Mouse (Mus musculus): ENCODE data around the gene Snapc4. TPM values are rescaled to one million over a fixed set of nuclear protein-coding genes. Genes with fewer than 3 reads are reported as not detected.
A peak's percentile ranks its signal among the peaks of the same experiment; 100 is the strongest.

Gene Snapc4
- polyA plus RNA-seq, 1 experiment from 2014 or later: 18.9 TPM

DNA sequence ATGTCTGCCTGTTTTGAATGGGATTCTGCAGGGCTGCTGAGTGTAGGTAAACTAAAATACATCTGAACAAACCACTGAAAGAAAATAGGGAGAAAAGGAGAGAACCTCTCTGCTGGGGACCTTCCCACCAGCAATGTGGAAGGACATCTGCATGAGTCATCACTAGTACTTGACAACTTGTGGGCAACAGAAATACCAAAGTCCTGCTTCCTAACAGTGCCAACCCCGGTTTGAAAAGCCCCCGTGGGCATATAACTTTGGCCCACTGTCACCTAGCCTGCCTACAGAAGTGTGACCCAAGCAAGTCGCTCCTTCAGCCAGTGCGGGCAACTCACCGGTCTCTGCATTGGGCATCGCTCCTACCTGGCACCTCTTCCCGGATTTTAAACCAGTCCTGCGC is 8.1 kb downstream of the Snapc4 start:
- H3K27ac ChIP-seq (replicated peaks): no peak overlapping the region
- no peak overlapping the region for H3K4me3 ChIP-seq
- H3K9me3 ChIP-seq: no peaks in the 10 kb centered on the region
- WGBS: 91% methylated on average over 8 of the region's 8 CpGs
- H3K9ac ChIP-seq: no peak overlapping the region
- no peak overlapping the region for H3K4me2 ChIP-seq
- no peaks in the 10 kb centered on the region for H3K4me1 ChIP-seq
- no peak for ATAC-seq (ENCODE audit: extremely low read depth, insufficient number of reproducible peaks, low FRiP score, low TSS enrichment)
- H3K36me3 ChIP-seq: peaks cover 100% of the 10 kb centered on the region
- no peaks in the 10 kb centered on the region for H3K27me3 ChIP-seq (replicated peaks)

DNA sequence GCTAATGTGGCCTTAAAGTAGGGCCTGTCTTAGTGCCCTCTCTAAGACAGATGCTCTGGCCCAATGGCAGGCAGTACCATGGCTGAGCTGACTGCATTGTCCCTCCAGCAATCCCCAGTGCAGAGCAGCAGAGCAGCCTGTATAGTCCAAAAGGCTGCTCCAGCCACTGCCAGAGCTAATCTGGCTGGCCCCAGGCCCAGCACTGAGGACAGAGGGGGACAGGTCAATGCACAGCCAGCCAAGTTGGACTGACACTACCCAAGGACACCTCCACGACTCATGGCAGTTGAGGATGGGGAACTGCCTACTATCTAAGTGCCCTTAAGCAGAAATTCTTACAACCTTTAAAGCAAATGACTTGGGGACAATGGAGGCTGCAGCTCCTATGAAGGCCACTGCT is 11.9 kb downstream of the Snapc4 start:
- 73% methylated on average over 1 of the region's 1 CpGs for WGBS
- peaks cover 99% of the 10 kb centered on the region for H3K36me3 ChIP-seq

DNA sequence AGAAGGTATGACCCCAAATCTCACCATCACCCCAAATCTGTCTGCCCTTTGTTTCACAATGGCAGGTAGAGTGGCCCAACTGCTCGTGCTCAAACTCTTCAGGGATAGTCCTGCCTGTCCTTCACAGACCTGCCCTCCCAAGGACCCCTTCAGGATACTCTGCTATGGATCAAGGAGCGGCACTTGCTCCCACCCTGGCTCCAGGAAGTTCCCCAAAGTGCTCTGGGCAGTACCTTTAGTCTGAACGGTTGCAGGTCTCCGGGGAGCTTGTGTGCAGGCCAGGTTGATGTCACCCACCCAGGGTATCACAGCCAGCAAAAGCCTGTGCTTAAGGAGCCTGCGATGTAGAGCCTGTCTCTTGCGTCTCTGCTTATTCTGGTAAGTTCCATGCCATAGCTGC is 12.5 kb downstream of the Snapc4 start:
- H3K36me3 ChIP-seq: peaks cover 99% of the 10 kb centered on the region
- 86% methylated on average over 6 of the region's 6 CpGs for WGBS

More for the DNA sequence above, 11.9 kb downstream of the Snapc4 start:
- H3K9me3 ChIP-seq: no peaks in the 10 kb centered on the region
- H3K4me1 ChIP-seq: peaks cover 17% of the 10 kb centered on the region
- no peak overlapping the region for H3K27ac ChIP-seq (replicated peaks)
- H3K4me3 ChIP-seq: no peak overlapping the region
- no peak overlapping the region for H3K4me2 ChIP-seq
- no peak for ATAC-seq (ENCODE audit: extremely low read depth, insufficient number of reproducible peaks, low FRiP score, low TSS enrichment)
- H3K27me3 ChIP-seq (replicated peaks): no peaks in the 10 kb centered on the region
- no peak overlapping the region for H3K9ac ChIP-seq

DNA sequence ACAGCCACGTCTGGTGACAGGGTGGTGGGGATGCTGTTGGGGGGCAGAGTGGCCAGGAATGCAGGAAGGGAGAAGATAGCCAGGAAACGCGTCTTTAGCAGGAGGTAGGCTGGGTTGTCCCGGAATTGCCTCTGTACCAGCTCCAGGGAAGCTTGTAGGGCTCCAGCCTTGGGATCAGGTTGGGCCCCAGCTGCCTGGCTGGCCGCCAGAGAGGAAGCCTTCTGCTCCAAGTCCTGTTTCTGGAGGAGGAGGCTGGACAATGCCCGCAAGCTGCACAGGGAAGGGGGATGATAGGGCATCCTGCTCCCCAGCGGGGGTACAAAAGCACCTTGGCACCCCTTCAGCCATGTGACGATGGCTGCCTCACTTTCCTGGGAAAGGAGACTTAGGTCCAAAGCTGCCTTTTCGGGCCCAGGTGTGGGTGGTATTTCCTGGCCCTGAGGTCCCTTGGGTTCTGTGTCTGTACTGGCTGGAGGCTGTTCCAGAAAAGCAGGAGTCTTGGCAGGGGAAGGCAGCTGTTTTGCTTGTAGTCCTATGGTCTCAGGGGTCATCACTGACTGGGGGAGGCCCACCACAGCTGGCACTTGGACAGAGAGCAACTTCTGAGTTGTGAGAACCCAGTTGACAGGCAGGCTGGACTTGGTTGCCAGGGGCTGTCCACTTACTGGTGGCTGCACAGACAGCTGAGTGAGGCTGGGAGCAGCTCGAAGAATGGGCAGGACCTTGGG is 15.6 kb downstream of the Snapc4 start:
- Histone ChIP-seq H3K4me2 (no peak overlapping the region), H3K27ac (replicated peaks) (peak overlapping the region; percentile 54), H3K9ac (peak overlapping the region; percentile 40), H3K4me1 (peaks cover 17% of the 10 kb centered on the region), H3K36me3 (peaks cover 78% of the 10 kb centered on the region), H3K4me3 (no peak overlapping the region), H3K9me3 (no peaks in the 10 kb centered on the region), H3K27me3 (replicated peaks) (no peaks in the 10 kb centered on the region)
- WGBS: 53% methylated on average over 10 of the region's 10 CpGs
- no peak for ATAC-seq (ENCODE audit: extremely low read depth, insufficient number of reproducible peaks, low FRiP score, low TSS enrichment)

More for the DNA sequence above, 12.5 kb downstream of the Snapc4 start:
- Histone ChIP-seq H3K4me2 (no peak overlapping the region), H3K4me3 (no peak overlapping the region), H3K9me3 (no peaks in the 10 kb centered on the region), H3K9ac (no peak overlapping the region), H3K27me3 (replicated peaks) (no peaks in the 10 kb centered on the region), H3K4me1 (peaks cover 17% of the 10 kb centered on the region), H3K27ac (replicated peaks) (no peak overlapping the region)
- ATAC-seq (ENCODE audit: extremely low read depth, insufficient number of reproducible peaks, low FRiP score, low TSS enrichment): no peak

DNA sequence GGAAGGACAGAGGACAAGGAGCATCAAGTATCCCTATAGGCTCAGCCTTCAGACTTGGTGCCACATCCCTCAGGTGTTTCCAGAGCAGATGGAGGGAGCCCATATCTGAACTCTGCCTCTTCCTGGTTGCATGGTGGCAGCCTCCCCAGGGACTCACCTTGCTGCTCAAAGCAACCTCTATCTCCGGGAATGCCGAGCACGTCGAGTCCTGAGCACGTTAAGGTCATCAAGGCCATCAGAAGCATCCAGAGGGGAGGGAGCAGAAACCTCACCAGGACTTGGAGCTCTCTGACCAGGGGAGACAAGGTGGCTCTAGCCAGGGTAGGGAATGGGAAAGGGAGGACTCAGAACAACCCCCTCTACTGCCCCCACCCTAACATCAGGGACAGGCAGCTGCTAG is 17.0 kb downstream of the Snapc4 start:
- 53% methylated on average over 5 of the region's 5 CpGs for WGBS
- no peak for ATAC-seq (ENCODE audit: extremely low read depth, insufficient number of reproducible peaks, low FRiP score, low TSS enrichment)

DNA sequence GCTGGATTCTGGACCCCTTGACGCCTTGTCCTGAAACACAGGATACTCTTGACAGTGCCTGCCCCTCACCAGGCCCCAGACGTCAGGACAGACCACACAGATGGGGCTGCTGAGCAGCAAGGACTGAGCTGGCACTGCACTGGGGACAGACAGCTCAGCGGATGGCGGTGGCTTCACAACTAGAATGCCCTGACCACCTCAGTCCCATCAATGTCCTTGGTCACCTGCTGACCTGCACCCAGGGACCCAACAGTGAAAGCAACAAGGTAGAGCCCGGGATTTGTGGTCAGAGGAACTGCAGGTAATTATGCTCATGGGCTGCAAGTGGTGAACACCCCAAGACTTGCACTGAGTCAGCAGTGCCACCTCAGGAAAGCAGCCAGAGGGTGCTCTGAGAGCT is 17.5 kb downstream of the Snapc4 start:
- Histone ChIP-seq H3K27ac (replicated peaks) (no peak overlapping the region), H3K36me3 (peaks cover 59% of the 10 kb centered on the region), H3K27me3 (replicated peaks) (no peaks in the 10 kb centered on the region), H3K9me3 (no peaks in the 10 kb centered on the region), H3K4me3 (no peak overlapping the region), H3K4me2 (no peak overlapping the region), H3K4me1 (peaks cover 17% of the 10 kb centered on the region), H3K9ac (no peak overlapping the region)
- WGBS: 81% methylated on average over 5 of the region's 5 CpGs
- ATAC-seq (ENCODE audit: extremely low read depth, insufficient number of reproducible peaks, low FRiP score, low TSS enrichment): no peak

More for the DNA sequence above, 17.0 kb downstream of the Snapc4 start:
- Histone ChIP-seq H3K4me1 (peaks cover 17% of the 10 kb centered on the region), H3K36me3 (peaks cover 64% of the 10 kb centered on the region), H3K27ac (replicated peaks) (no peak overlapping the region), H3K4me3 (no peak overlapping the region), H3K4me2 (no peak overlapping the region), H3K9ac (no peak overlapping the region), H3K27me3 (replicated peaks) (no peaks in the 10 kb centered on the region), H3K9me3 (no peaks in the 10 kb centered on the region)

DNA sequence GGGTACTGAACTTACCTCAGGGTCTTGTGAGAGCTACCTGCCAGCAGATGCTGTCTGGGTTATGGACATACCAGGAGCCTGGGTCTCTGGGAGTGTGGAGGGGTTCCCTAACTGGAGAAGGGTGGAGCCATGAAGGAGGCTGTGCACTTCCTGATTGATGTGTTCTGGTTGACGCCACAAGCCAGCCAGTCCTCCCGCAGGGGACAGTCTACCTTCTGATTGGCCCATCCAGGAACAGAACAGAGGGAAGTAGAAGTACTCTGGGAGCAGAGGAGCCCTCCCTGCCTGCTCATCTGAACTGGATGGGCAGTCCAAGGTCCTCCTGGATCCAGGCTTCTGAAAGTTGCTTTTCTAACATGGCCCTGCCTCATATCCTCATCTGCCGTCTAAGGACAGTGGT is 19.7 kb downstream of the Snapc4 start, which contains the start of gene Card9:
Gene Card9 (minus strand): TSS at position 147 of the 400 bp plus-strand sequence.
- H3K9ac ChIP-seq: no peak within 1 kb of the TSS
- 41% methylated on average over 3 of the region's 3 CpGs for WGBS
- H3K27me3 ChIP-seq (replicated peaks): no peaks in the 10 kb centered on the region
- H3K27ac ChIP-seq (replicated peaks): no peak within 1 kb of the TSS
- H3K4me3 ChIP-seq: no peak within 1 kb of the TSS
- peaks cover 36% of the 10 kb centered on the region for H3K36me3 ChIP-seq
- no peak for ATAC-seq (ENCODE audit: extremely low read depth, insufficient number of reproducible peaks, low FRiP score, low TSS enrichment)
- no peaks in the 10 kb centered on the region for H3K9me3 ChIP-seq
- peaks cover 17% of the 10 kb centered on the region for H3K4me1 ChIP-seq
- H3K4me2 ChIP-seq: no peak within 1 kb of the TSS

DNA sequence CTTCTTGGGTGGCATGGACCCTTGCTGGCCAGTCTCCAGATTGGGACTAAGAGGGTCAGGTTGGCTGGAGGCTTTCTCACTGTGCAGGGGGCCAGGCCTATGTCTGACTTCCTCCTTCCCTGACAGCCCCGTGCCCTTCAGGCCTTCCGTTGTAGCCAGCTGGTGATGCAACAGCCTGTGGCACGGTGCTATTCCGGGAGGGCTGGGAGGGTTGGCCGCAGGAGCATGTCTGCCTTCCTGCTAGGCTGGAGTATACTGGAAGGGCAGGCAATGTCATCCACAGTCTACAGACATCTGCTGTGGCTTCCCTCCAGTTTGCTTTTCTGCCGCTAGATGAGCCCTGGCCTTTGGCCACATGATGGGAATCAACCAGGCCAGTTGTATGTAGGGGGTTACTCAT is 20.5 kb downstream of the Snapc4 start:
- no peak for ATAC-seq (ENCODE audit: extremely low read depth, insufficient number of reproducible peaks, low FRiP score, low TSS enrichment)
- Histone ChIP-seq H3K9ac (no peak overlapping the region), H3K9me3 (no peaks in the 10 kb centered on the region), H3K27me3 (replicated peaks) (no peaks in the 10 kb centered on the region), H3K4me2 (no peak overlapping the region), H3K4me3 (no peak overlapping the region), H3K4me1 (peaks cover 10% of the 10 kb centered on the region), H3K36me3 (peaks cover 29% of the 10 kb centered on the region), H3K27ac (replicated peaks) (no peak overlapping the region)
- WGBS: 79% methylated on average over 6 of the region's 6 CpGs

DNA sequence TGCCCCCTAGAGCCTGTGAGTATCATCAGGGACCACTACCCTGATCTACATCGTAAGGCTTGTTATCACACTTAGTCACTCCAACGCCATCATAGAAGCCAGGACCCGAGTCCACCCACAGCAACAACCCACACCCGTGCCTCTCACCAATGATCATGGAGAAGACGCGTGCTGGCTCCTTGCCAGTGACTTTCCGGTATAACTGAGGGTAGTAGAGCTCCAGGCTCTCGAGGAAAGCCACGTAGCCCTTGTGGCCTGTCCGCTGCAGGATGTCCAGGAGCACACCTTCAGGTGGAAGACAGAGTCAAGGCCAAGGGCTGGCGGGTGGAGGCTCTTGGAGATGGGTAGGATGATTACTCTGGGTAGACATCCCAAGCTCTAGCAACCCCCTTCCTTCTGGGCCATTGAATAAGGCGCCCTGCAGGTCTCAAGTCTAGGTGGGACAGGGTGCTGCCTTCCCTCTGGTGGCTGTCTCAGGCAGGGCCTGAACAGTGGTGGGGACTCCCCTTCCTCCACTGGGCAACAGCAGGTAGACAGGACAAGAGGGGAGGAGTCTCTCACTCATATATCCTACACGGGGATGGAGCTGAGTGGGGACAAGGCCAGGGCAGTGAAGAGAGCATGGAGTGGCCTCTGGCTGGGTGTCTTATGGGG is 21.7 kb downstream of the Snapc4 start:
- WGBS: 81% methylated on average over 13 of the region's 13 CpGs

DNA sequence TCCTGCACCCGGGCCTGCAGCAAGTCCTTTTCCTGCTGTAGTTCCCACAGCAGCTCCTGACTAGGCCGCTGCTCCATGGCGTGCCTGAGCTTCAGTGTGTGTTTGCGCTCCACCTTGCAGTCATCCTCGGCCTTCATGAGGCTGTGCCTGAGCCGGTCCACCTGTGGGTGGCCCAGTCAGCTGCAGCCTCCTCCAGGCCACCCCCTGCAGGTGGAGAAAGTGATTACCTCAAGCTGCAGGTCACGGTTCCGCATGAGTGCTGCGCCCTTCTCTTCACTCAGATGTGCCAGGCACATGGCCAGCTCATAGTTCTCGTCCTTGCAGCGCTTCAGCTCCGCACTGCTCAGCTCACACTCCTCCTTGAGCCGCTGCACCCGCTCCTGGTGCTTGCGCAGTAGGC is 23.0 kb downstream of the Snapc4 start:
- no peaks in the 10 kb centered on the region for H3K9me3 ChIP-seq
- peaks cover 4% of the 10 kb centered on the region for H3K36me3 ChIP-seq
- no peak for ATAC-seq (ENCODE audit: extremely low read depth, insufficient number of reproducible peaks, low FRiP score, low TSS enrichment)
- WGBS: 52% methylated on average over 15 of the region's 15 CpGs
- no peak overlapping the region for H3K27ac ChIP-seq (replicated peaks)
- no peak overlapping the region for H3K9ac ChIP-seq
- no peaks in the 10 kb centered on the region for H3K27me3 ChIP-seq (replicated peaks)
- H3K4me2 ChIP-seq: no peak overlapping the region
- peaks cover 5% of the 10 kb centered on the region for H3K4me1 ChIP-seq
- no peak overlapping the region for H3K4me3 ChIP-seq

More for the DNA sequence above, 21.7 kb downstream of the Snapc4 start:
- Histone ChIP-seq H3K36me3 (peaks cover 17% of the 10 kb centered on the region), H3K4me2 (no peak overlapping the region), H3K27ac (replicated peaks) (no peak overlapping the region), H3K9ac (no peak overlapping the region), H3K4me1 (no peaks in the 10 kb centered on the region; the same call in 1 of the 2 replicates), H3K27me3 (replicated peaks) (no peaks in the 10 kb centered on the region), H3K4me3 (no peak overlapping the region), H3K9me3 (no peaks in the 10 kb centered on the region)
- ATAC-seq (ENCODE audit: extremely low read depth, insufficient number of reproducible peaks, low FRiP score, low TSS enrichment): no peak

DNA sequence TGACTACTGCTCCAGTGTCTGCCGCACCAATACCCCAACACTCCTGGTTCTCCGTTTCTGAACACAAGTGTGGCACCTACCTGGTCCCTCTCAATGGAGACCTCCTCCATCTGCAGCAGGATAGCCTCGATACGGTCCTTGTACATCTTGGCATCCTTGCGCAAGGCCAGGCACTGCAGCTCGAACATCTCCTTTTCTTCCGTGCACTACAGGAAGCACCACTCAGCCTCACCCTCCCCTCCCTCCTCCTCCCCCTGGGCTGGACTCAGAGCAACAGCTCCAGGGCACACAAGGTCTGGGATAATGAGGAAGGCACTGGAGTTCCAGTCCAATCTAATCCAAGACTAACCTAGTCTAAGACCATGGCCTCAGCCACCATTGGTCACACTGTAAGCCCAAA is 23.8 kb downstream of the Snapc4 start:
- no peak overlapping the region for H3K27ac ChIP-seq (replicated peaks)
- H3K9me3 ChIP-seq: no peaks in the 10 kb centered on the region
- WGBS: 66% methylated on average over 7 of the region's 7 CpGs
- H3K9ac ChIP-seq: no peak overlapping the region
- peaks cover 6% of the 10 kb centered on the region for H3K4me1 ChIP-seq
- H3K4me2 ChIP-seq: no peak overlapping the region
- H3K36me3 ChIP-seq: 0 out of 2 replicates have a peak, but pooled peaks cover 3% of the 10 kb centered on the region
- no peak overlapping the region for H3K4me3 ChIP-seq
- H3K27me3 ChIP-seq (replicated peaks): no peaks in the 10 kb centered on the region
- ATAC-seq (ENCODE audit: extremely low read depth, insufficient number of reproducible peaks, low FRiP score, low TSS enrichment): no peak

DNA sequence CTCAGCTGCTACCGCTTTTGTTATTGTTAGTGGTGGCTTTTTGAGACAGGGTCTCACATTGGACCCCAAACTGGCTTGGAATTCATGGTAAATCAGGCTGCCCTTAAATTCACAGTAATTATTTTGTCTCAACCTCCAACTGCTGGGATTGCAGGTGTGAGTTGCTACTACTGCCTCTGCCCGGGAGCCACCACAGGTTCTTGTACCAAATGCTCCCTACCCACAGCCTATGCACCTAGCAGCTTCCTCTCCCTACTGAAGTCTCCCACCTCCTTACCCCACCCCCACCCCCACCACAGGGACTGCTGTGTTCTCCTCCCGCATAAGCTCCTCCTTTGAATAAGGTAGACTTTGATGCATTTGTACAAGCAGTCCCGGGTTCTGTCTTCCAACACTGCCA is 24.2 kb downstream of the Snapc4 start:
- Histone ChIP-seq H3K4me2 (no peak overlapping the region), H3K4me3 (no peak overlapping the region), H3K4me1 (peaks cover 7% of the 10 kb centered on the region), H3K9ac (no peak overlapping the region), H3K27me3 (replicated peaks) (no peaks in the 10 kb centered on the region), H3K36me3 (no peaks in the 10 kb centered on the region), H3K9me3 (no peaks in the 10 kb centered on the region), H3K27ac (replicated peaks) (no peak overlapping the region)
- no peak for ATAC-seq (ENCODE audit: extremely low read depth, insufficient number of reproducible peaks, low FRiP score, low TSS enrichment)
- WGBS: 69% methylated on average over 4 of the region's 4 CpGs
